Mouse (Mus musculus) spleen, adult 2 months (tissue): ENCODE data around the gene Elovl5. TPM values are rescaled to one million over a fixed set of nuclear protein-coding genes. Genes with fewer than 3 reads are reported as not detected.

Experiments
- DNase-seq, 2 experiments: peaks; one replicate each; pipeline versions ENCODE4 v3.0.0 to v3.0.0-alpha.2; 2012 to 2021; ENCODE audit warnings: low spot score in 2 of 2, low read depth in 1 of 2
- H3K27ac ChIP-seq: fragments of 200-500 bp; 2 replicates; pipeline ENCODE4 v1.5.1; 2012; ENCODE audit warnings: low read length, inconsistent platforms; ENCODE audit not compliant: insufficient read depth
- H3K27me3 ChIP-seq: fragments of 200-500 bp; 2 replicates; pipeline ENCODE4 v1.6.1; 2012; ENCODE audit warnings: mild to moderate bottlenecking, moderate library complexity, low read length, inconsistent platforms; ENCODE audit not compliant: control insufficient read depth, insufficient read depth
- H3K36me3 ChIP-seq: fragments of 200-500 bp; 2 replicates; pipeline ENCODE4 v1.6.1; 2012; ENCODE audit warnings: mild to moderate bottlenecking, low read length, inconsistent platforms; ENCODE audit not compliant: control insufficient read depth, insufficient read depth
- H3K4me1 ChIP-seq: fragments of 200-500 bp; 2 replicates; pipeline ENCODE4 v1.6.1; 2011; ENCODE audit warnings: inconsistent platforms; ENCODE audit not compliant: control insufficient read depth, insufficient read depth, insufficient read length
- H3K4me3 ChIP-seq: fragments of 200-500 bp; 2 replicates; pipeline ENCODE4 v1.5.1; 2011; ENCODE audit warnings: mild to moderate bottlenecking, inconsistent platforms; ENCODE audit not compliant: insufficient read depth, insufficient read length; ENCODE audit errors: extremely low read depth
- CTCF ChIP-seq: fragments of 200-500 bp; IDR thresholded peaks from 2 replicates; pipeline ENCODE4 v1.5.1; 2011; ENCODE audit warnings: mild to moderate bottlenecking, inconsistent platforms; ENCODE audit not compliant: insufficient read depth, insufficient read length, insufficient replicate concordance; ENCODE audit errors: extremely low read depth
- POLR2A ChIP-seq: fragments of 200-500 bp; IDR thresholded peaks from 2 replicates; pipeline ENCODE4 v1.6.1; 2011; ENCODE audit warnings: low read depth, low read length, inconsistent platforms
- WGBS: fragments of 180-500 bp; shearing (Covaris S2); methylation state at CpG from one replicate; pipeline ENCODE4 v1.1.7; 2018; 5-methylcytosine and 5-hydroxymethylcytosine counted together
- polyA plus RNA-seq: library from polyadenylated mRNA; depleted of rRNA; stranded (reverse); fragments of >200 nt; gene quantifications from 2 replicates; pipeline ENCODE4 v1.2.3, GENCODE M21; 2012; rRNA removed

Gene Elovl5
- polyA plus RNA-seq, 1 experiment: 32.4 TPM

GRCm38 (mm10) chr9:78027099-78027498 is 109.9 kb downstream of the Elovl5 start:
- Histone ChIP-seq H3K4me3 (no peak overlapping the region), H3K27me3 (no peaks in the 10 kb centered on the region), H3K27ac (no peak overlapping the region), H3K4me1 (no peaks in the 10 kb centered on the region), H3K36me3 (no peaks in the 10 kb centered on the region)
- WGBS: 77% methylated on average over 3 of the region's 3 CpGs
- TF ChIP-seq POLR2A (no peak), CTCF (no peak)
- no peak for DNase-seq

GRCm38 (mm10) chr9:78030835-78031456 is 113.8 kb downstream of the Elovl5 start:
- Histone ChIP-seq H3K4me3 (no peak overlapping the region), H3K27ac (no peak overlapping the region), H3K36me3 (no peaks in the 10 kb centered on the region), H3K27me3 (no peaks in the 10 kb centered on the region), H3K4me1 (no peaks in the 10 kb centered on the region)
- WGBS: 91% methylated on average over 10 of the region's 10 CpGs
- DNase-seq: no peak
- no peak for TF ChIP-seq CTCF
- TF ChIP-seq POLR2A: no peak

- WGBS: 89% methylated on average over 4 of the region's 4 CpGs
- no peak overlapping the region for H3K27ac ChIP-seq
These were observed 115.8 kb downstream of the Elovl5 start for GRCm38 (mm10) chr9:78032930-78033329.

More at GRCm38 (mm10) chr9:78032930-78033329, 115.8 kb downstream of the Elovl5 start:
- Histone ChIP-seq H3K4me1 (no peaks in the 10 kb centered on the region), H3K27me3 (no peaks in the 10 kb centered on the region), H3K36me3 (no peaks in the 10 kb centered on the region), H3K4me3 (no peak overlapping the region)
- no peak for DNase-seq
- no peak for TF ChIP-seq POLR2A
- TF ChIP-seq CTCF: no peak

Other genes starting within 250 kb of the Elovl5 start
- 14.1 and 15.3 TPM in 2 replicates for gene Gclc, start 162.8 kb upstream of the Elovl5 start, polyA plus RNA-seq
- gene Gcm1, start 134.6 kb downstream of the Elovl5 start, polyA plus RNA-seq: not detected in 2 replicates
- gene Fbxo9, start 191.7 kb downstream of the Elovl5 start, polyA plus RNA-seq: 61.7 and 79.8 TPM in 2 replicates
- 3.0 and 4.0 TPM in 2 replicates for gene Ick, start 191.8 kb downstream of the Elovl5 start, polyA plus RNA-seq